Comparison of ENCODE assay signal across 8 mouse cellular contexts in the genomic region with DNA sequence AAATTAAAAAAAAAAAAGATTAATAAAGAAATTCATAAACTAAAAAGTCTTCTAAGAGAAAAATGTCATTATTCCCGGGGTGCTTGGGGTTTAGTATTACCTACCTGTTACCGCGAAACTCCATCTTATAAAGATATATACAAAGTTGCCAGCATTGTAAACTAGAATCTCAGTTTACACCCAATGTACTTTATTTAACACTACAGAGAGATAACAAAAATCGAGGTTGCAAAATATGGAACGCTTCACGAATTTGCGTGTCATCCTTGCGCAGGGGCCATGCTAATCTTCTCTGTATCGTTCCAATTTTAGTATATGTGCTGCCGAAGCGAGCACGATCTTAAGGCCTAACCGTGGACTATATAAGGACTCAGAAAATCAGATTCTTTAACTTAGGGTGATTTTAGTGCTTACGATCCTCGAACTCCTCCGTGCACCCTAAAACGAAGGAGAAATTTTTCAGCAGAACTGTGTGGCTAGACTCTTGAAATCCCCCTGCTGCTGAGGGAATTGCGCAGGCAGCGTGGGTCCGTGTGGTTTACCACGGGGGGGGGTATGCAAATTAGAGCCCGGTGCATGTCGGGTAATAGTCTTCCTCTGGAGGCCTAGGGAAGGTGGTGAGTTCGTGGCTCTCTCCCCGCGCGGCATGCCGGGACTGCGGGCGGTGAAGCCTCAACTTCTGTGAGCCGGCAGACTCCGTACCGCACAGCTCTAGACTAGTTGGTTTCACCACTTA.
DNase-seq lines count a peak whose midpoint lies in the region; ATAC-seq and TF ChIP-seq lines count a peak whose summit lies in the region.

No protein-coding gene starts in this region.

- no peak for TF ChIP-seq CTCF in Patski (IDR thresholded peaks at IDR 0.05)

- under 1% methylated on average over 33 of the region's 33 CpGs for WGBS in hindbrain, embryonic 14.5 days

- H3K4me1 ChIP-seq in hindbrain, embryonic 14.5 days (replicated peaks; ENCODE audit: control insufficient read depth, insufficient read depth, low read length): peaks cover 7% of the 10 kb centered on the region; the same call in 1 of the 2 replicates

- H3K4me2 ChIP-seq in hindbrain, embryonic 14.5 days (replicated peaks): peak overlapping the region; percentile 67

- peak overlapping the region; percentile 90 for H3K9ac ChIP-seq in hindbrain, embryonic 14.5 days

- CTCF ChIA-PET in Patski (lab: Charles Lee): interaction anchor here (0.7 to 1.0 kb wide), 2 partner anchors 164 to 229 kb away, joined by 3 read pairs; no protein-coding TSS in a partner anchor

- H3K27me3 ChIP-seq in Patski: no peaks in the 10 kb centered on the region
- no peaks in the 10 kb centered on the region for H3K27me3 ChIP-seq in hindbrain, embryonic 14.5 days (ENCODE audit: control insufficient read depth, insufficient read depth, low read length)

- peak overlapping the region; percentile 94 for H3K27ac ChIP-seq in hindbrain, embryonic 14.5 days

- ATAC-seq in Patski: peak; percentile 64
- ATAC-seq in hindbrain, embryonic 14.5 days (ENCODE audit: low FRiP score): peak; percentile 91

- in situ Hi-C loops in Patski (cut with MboI; ENCODE audit: low pct_unique_long_range_greater_than_20kb): loop anchor here (10.0 kb wide), 1 partner anchor 230 kb away; no protein-coding TSS in a partner anchor

- peak overlapping the region; percentile 88 for H3K4me3 ChIP-seq in hindbrain, embryonic 14.5 days (replicated peaks; ENCODE audit: low read length)

- no peaks in the 10 kb centered on the region for H3K9me3 ChIP-seq in hindbrain, embryonic 14.5 days (ENCODE audit: control insufficient read depth, low read length)

- DNase-seq in Patski (ENCODE audit: low read depth, low spot score): peak; percentile 72
- DNase-seq in cerebellum, postnatal 14 days: peak; percentile 97 to 100
- DNase-seq in frontal cortex, postnatal 25 days (ENCODE audit: low spot score in 2 of 2): peak; percentile 94
- DNase-seq in hindbrain, embryonic 14.5 days (ENCODE audit: low spot score): peak; percentile 94
- peak; percentile 92 to 93 for DNase-seq in layer of hippocampus, postnatal 36 days
- DNase-seq in lung, postnatal 36 days: peak; percentile 97
- peak; percentile 97 for DNase-seq in retina, postnatal 1 day
- DNase-seq in urinary bladder, adult 18-20 months (ENCODE audit: low spot score in 2 of 2): peak; percentile 90 to 93

- POLR2A ChIA-PET in Patski (lab: Charles Lee): interaction anchor here (0.7 to 1.2 kb wide), 2 partner anchors 34 to 598 kb away, joined by 3 to 4 read pairs; a partner anchor contains a TSS

- H3K36me3 ChIP-seq in hindbrain, embryonic 14.5 days (replicated peaks; ENCODE audit: control insufficient read depth, insufficient read depth): no peaks in the 10 kb centered on the region

Comparison
In these comparisons a context has a peak if more than half of its experiments do, and no peak if none do; other contexts are left out.
1. Peak in every context shown above with its lines: DNase-seq, ATAC-seq, H3K4me3 ChIP-seq and H3K27ac ChIP-seq.